13 mouse cellular contexts compared by ENCODE assay signal in the genomic region with DNA sequence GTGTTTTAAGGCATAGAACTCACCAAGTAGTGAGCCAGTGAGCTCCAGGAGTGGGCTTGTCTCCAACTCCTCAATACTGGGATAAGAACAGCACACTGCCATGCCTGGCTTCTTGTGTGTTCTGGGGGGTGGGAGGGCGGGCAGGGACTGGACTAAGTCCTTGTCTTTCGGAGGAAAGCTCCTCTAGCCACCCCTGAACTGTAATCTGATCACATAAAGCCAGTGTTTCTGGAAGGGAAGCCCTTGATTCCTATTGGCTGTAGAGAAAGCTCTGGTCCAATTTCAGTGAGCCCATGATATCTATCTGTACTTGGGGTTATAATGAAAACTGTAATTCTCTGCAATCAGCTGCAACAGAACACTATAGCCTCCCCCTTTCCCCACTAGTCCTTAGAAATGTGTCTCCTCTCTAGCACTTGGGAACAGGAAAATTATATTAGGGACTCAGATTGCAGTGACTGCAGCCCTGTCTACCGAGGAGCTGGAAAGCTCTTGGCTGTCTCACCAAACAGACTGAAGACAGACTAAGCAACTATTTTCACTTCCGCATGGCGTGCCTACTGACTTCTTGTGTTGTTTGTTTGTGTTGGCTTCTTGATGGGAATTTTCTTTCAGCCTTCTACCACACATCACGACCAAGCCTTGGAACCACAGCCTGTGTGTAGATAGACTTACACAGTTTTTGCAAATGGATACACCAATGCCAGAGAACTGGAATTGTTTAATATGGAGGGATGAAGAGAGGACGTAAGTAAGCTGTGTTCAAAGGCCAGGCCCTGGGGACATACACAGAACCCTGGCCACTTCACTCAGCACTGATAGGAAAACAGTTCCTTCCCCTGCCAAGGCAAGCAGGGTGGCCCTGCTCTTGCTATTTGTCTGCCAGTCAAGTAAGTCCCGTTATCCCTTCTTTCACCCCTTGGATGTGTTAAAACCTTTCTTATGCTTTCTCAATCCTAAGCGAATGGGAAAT. TPM values are rescaled to one million over a fixed set of nuclear protein-coding genes. Genes with fewer than 3 reads are reported as not detected.
DNase-seq lines count a peak whose midpoint lies in the region; ATAC-seq and TF ChIP-seq lines count a peak whose summit lies in the region.
"Had no signal": no experiment of that assay in that cellular context is flagged by ENCODE, and none has a peak within 500 bp of the region (broad histone marks: within the 10 kb centered on the region; RNA-seq: fewer than 3 reads in every experiment).

No protein-coding gene starts in this region.

- peak overlapping the region; percentile 26; the same call in 1 of the 2 replicates for H3K27ac ChIP-seq in lung, embryonic 14.5 days (ENCODE audit: low read depth)
- peak overlapping the region; percentile 62; the same call in 1 of the 2 replicates for H3K27ac ChIP-seq in embryonic facial prominence, embryonic 13.5 days
- no peak overlapping the region for H3K27ac ChIP-seq in limb, embryonic 13.5 days
- H3K27ac ChIP-seq: hindbrain, embryonic 13.5 days; midbrain, embryonic 12.5 days had no signal

- no peaks in the 10 kb centered on the region for H3K9me3 ChIP-seq in lung, embryonic 14.5 days (ENCODE audit: low read depth, low read length)
- H3K9me3 ChIP-seq in embryonic facial prominence, embryonic 13.5 days, result no peaks in the 10 kb centered on the region
- H3K9me3 ChIP-seq in limb, embryonic 13.5 days, result no peaks in the 10 kb centered on the region
- H3K9me3 ChIP-seq: hindbrain, embryonic 13.5 days; midbrain, embryonic 12.5 days had no signal

- H3K27me3 ChIP-seq in lung, embryonic 14.5 days (ENCODE audit: insufficient read depth, low read length), result no peaks in the 10 kb centered on the region
- H3K27me3 ChIP-seq in embryonic facial prominence, embryonic 13.5 days, result no peaks in the 10 kb centered on the region
- no peaks in the 10 kb centered on the region for H3K27me3 ChIP-seq in limb, embryonic 13.5 days
- H3K27me3 ChIP-seq: hindbrain, embryonic 13.5 days; midbrain, embryonic 12.5 days had no signal

- peak; percentile 59; the same call in 1 of the 2 replicates for ATAC-seq in lung, embryonic 14.5 days (ENCODE audit: insufficient read depth)
- 0 out of 2 replicates have a peak, but pooled peaks have one; percentile 59 for ATAC-seq in embryonic facial prominence, embryonic 13.5 days (ENCODE audit: insufficient number of reproducible peaks, insufficient read depth, low FRiP score, low TSS enrichment, low read depth)
- ATAC-seq in limb, embryonic 13.5 days (ENCODE audit: low FRiP score, low read depth), result peak; percentile 33; the same call in 1 of the 2 replicates
- ATAC-seq: intestine, embryonic 16.5 days had no signal

- no peaks in the 10 kb centered on the region for H3K36me3 ChIP-seq in lung, embryonic 14.5 days (ENCODE audit: insufficient read depth)
- H3K36me3 ChIP-seq in embryonic facial prominence, embryonic 13.5 days, result no peaks in the 10 kb centered on the region
- no peaks in the 10 kb centered on the region for H3K36me3 ChIP-seq in limb, embryonic 13.5 days
- H3K36me3 ChIP-seq: hindbrain, embryonic 13.5 days; midbrain, embryonic 12.5 days had no signal

- no peak overlapping the region for H3K9ac ChIP-seq in lung, embryonic 14.5 days
- H3K9ac ChIP-seq in embryonic facial prominence, embryonic 13.5 days, result no peak overlapping the region
- no peak overlapping the region for H3K9ac ChIP-seq in limb, embryonic 13.5 days
- H3K9ac ChIP-seq: hindbrain, embryonic 13.5 days; midbrain, embryonic 12.5 days had no signal

- H3K4me3 ChIP-seq in lung, embryonic 14.5 days (ENCODE audit: low read depth, low read length), result no peak overlapping the region
- H3K4me3 ChIP-seq in embryonic facial prominence, embryonic 13.5 days, result no peak overlapping the region
- H3K4me3 ChIP-seq in limb, embryonic 13.5 days, result no peak overlapping the region
- H3K4me3 ChIP-seq: hindbrain, embryonic 13.5 days; midbrain, embryonic 12.5 days had no signal

- WGBS in lung, embryonic 14.5 days, result 50% methylated on average over 9 of the region's 9 CpGs
- 39% methylated on average over 9 of the region's 9 CpGs for WGBS in embryonic facial prominence, embryonic 13.5 days
- 54% methylated on average over 9 of the region's 9 CpGs for WGBS in limb, embryonic 13.5 days

- DNase-seq in heart, adult 18-20 months, result peak; percentile 31 to 33
- DNase-seq in heart, postnatal 4 days, result no peak
- peak; percentile 45 for DNase-seq in lung, embryonic 14.5 days
- no peak for DNase-seq in lung, postnatal 25 days (ENCODE audit: low spot score)
- no peak for DNase-seq in gastrocnemius, adult 8-10 months (ENCODE audit: low spot score in 2 of 2)
- no peak for DNase-seq in left cerebral cortex, adult 8-10 months (ENCODE audit: low spot score in 2 of 2)
- DNase-seq: layer of hippocampus, adult 9-11 months had no signal

- H3K4me2 ChIP-seq in lung, embryonic 14.5 days, result no peak overlapping the region
- no peak overlapping the region for H3K4me2 ChIP-seq in embryonic facial prominence, embryonic 13.5 days
- no peak overlapping the region for H3K4me2 ChIP-seq in limb, embryonic 13.5 days (replicated peaks)
- H3K4me2 ChIP-seq: hindbrain, embryonic 13.5 days; midbrain, embryonic 12.5 days had no signal

- no peak for TF ChIP-seq CTCF in lung, embryonic 14.5 days (IDR thresholded peaks at IDR 0.05; ENCODE audit: low read depth)

- no peaks in the 10 kb centered on the region; the same call in 1 of the 2 replicates for H3K4me1 ChIP-seq in lung, embryonic 14.5 days (ENCODE audit: insufficient read depth)
- peaks cover 13% of the 10 kb centered on the region; the same call in 1 of the 2 replicates for H3K4me1 ChIP-seq in embryonic facial prominence, embryonic 13.5 days
- H3K4me1 ChIP-seq in limb, embryonic 13.5 days, result 0 out of 2 replicates have a peak, but pooled peaks cover 7% of the 10 kb centered on the region
- H3K4me1 ChIP-seq: hindbrain, embryonic 13.5 days; midbrain, embryonic 12.5 days had no signal

RNA-seq across cellular contexts. Expression of gene Kcnj8, which starts 38.3 kb away (rescaled TPM):
- 10 to 100 TPM; 15.8 to 19.6 TPM for total RNA-seq in heart, adult 18-20 months (2021)
- total RNA-seq in heart, postnatal 4 days (2021), result 10 to 100 TPM; 20.7 to 21.7 TPM
- polyA plus RNA-seq in lung, embryonic 14.5 days (2014; fragmentation: Nextera tagmentation; extraction: Ambion mirVana), result 13.6 and 16.3 TPM in 2 replicates
- 3.9 and 6.7 TPM in 2 replicates for polyA plus RNA-seq in embryonic facial prominence, embryonic 13.5 days (2015; fragmentation: Nextera tagmentation; extraction: Ambion mirVana)
- 4.5 and 5.9 TPM in 2 replicates for polyA plus RNA-seq in limb, embryonic 13.5 days (2015; fragmentation: Nextera tagmentation; extraction: Ambion mirVana)
- 1 to 10 TPM; 2.9 to 9.0 (median 6.3) TPM for total RNA-seq in gastrocnemius, adult 8-10 months (2022)
- 1 to 10 TPM; 2.1 to 2.7 (median 2.4) TPM for total RNA-seq in left cerebral cortex, adult 8-10 months (2022)
- total RNA-seq: MEL had no signal

Comparison
In these comparisons a context has a peak if more than half of its experiments do, and no peak if none do; other contexts are left out.
1. DNase-seq: peak in heart, adult 18-20 months (2 of 2) and lung, embryonic 14.5 days (single experiment); none in heart, postnatal 4 days (single experiment), lung, postnatal 25 days (single experiment), gastrocnemius, adult 8-10 months (0 of 2) and left cerebral cortex, adult 8-10 months (0 of 2).
2. Peak in every context shown above with its lines, with median percentiles within 50 percentile points of each other: ATAC-seq.